In the genomic region with DNA sequence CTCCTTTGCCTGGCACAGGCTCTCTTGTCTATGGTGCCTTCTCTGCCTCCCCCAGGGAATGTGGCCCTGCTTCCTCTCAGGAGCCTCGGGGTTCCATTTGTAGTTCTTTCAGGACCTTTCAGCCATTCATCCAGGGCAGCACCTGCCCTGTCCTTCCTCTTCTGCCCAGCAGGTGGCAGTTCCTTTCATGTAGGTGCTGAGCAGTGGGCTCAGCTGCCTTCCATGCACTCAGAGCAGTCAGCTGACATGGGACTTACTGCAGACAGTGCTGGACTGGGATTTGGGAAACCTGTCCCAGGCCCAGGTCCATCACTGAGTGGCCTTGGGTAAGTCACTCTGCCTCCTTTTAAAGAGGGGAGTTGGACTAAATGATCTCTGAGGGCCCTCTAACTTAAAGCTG, we compare ENCODE assay signal across 8 mouse cellular contexts.
A peak's percentile ranks its signal among the peaks of the same experiment; 100 is the strongest.
DNase-seq lines count a peak whose midpoint lies in the region; ATAC-seq and TF ChIP-seq lines count a peak whose summit lies in the region.

No protein-coding gene starts in this region.

- H3K9me3 ChIP-seq in ES-E14 (ENCODE audit: control insufficient read depth, insufficient read depth, low read depth, low read length), result no peaks in the 10 kb centered on the region
- H3K9me3 ChIP-seq in hindbrain, embryonic 12.5 days (replicated peaks), result no peaks in the 10 kb centered on the region
- H3K9me3 ChIP-seq in limb, embryonic 11.5 days (ENCODE audit: control insufficient read depth, low read length), result no peaks in the 10 kb centered on the region
- H3K9me3 ChIP-seq in midbrain, postnatal 0 days (ENCODE audit: low read length), result no peaks in the 10 kb centered on the region

- 29% methylated on average over 1 of the region's 1 CpGs for WGBS in hindbrain, embryonic 12.5 days
- WGBS in limb, embryonic 11.5 days, result 26% methylated on average over 1 of the region's 1 CpGs
- WGBS in midbrain, postnatal 0 days, result 13% methylated on average over 1 of the region's 1 CpGs

- no peak overlapping the region for H3K4me3 ChIP-seq in gastrocnemius, adult 2 months
- no peak overlapping the region for H3K4me3 ChIP-seq in ES-E14 (ENCODE audit: insufficient read depth in 1 of 2, low read depth in 1 of 2, low read length in 2 of 2, poor library complexity in 1 of 2, severe bottlenecking in 1 of 2)
- no peak overlapping the region for H3K4me3 ChIP-seq in hindbrain, embryonic 12.5 days
- H3K4me3 ChIP-seq in limb, embryonic 11.5 days (ENCODE audit: low read depth, low read length), result no peak overlapping the region
- H3K4me3 ChIP-seq in midbrain, postnatal 0 days (ENCODE audit: low read depth, low read length), result no peak overlapping the region

- in situ Hi-C loops in ES-E14 (cut with MboI; ENCODE audit: low sequenced_read_pairs in 2 of 2, unreplicated experiment in 2 of 2), result no loop called here

- peaks cover 10% of the 10 kb centered on the region; the same call in 1 of the 2 replicates for H3K36me3 ChIP-seq in ES-E14 (ENCODE audit: control insufficient read depth, insufficient read depth, low read length, poor library complexity, severe bottlenecking)
- peaks cover 28% of the 10 kb centered on the region for H3K36me3 ChIP-seq in hindbrain, embryonic 12.5 days
- no peaks in the 10 kb centered on the region for H3K36me3 ChIP-seq in limb, embryonic 11.5 days (ENCODE audit: control insufficient read depth, insufficient read depth, low read length)
- peaks cover 20% of the 10 kb centered on the region for H3K36me3 ChIP-seq in midbrain, postnatal 0 days (ENCODE audit: insufficient read depth, low read length)

- H3K4me2 ChIP-seq in hindbrain, embryonic 12.5 days (replicated peaks), result no peak overlapping the region
- H3K4me2 ChIP-seq in limb, embryonic 11.5 days (ENCODE audit: low read depth, severe bottlenecking), result no peak overlapping the region
- no peak overlapping the region for H3K4me2 ChIP-seq in midbrain, postnatal 0 days (ENCODE audit: low read depth, low read length, poor library complexity, severe bottlenecking)

- H3K9ac ChIP-seq in ES-E14 (ENCODE audit: insufficient read depth, low read depth, low read length, poor library complexity, severe bottlenecking), result no peak overlapping the region
- H3K9ac ChIP-seq in hindbrain, embryonic 12.5 days, result no peak overlapping the region
- H3K9ac ChIP-seq in limb, embryonic 11.5 days (ENCODE audit: low read length), result no peak overlapping the region
- no peak overlapping the region for H3K9ac ChIP-seq in midbrain, postnatal 0 days (replicated peaks; ENCODE audit: low read length, poor library complexity, severe bottlenecking)

- no peaks in the 10 kb centered on the region for H3K27me3 ChIP-seq in hindbrain, embryonic 12.5 days
- no peaks in the 10 kb centered on the region for H3K27me3 ChIP-seq in limb, embryonic 11.5 days (ENCODE audit: control insufficient read depth, insufficient read depth, low read length)
- no peaks in the 10 kb centered on the region for H3K27me3 ChIP-seq in midbrain, postnatal 0 days (ENCODE audit: insufficient read depth, low read length)

- peak; percentile 55 for DNase-seq in gastrocnemius, adult 2 months
- DNase-seq in gastrocnemius, postnatal 14 days, result no peak
- DNase-seq in ES-E14 (ENCODE audit: low read depth, low spot score), result peak; percentile 59
- peak; percentile 27 to 32 for DNase-seq in cerebellum, postnatal 36 days
- peak; percentile 55 for DNase-seq in limb, embryonic 11.5 days (ENCODE audit: low spot score)
- peak; percentile 57 for DNase-seq in midbrain, postnatal 0 days (ENCODE audit: low spot score)
- DNase-seq in testis, postnatal 10 days (ENCODE audit: low spot score), result peak; percentile 61

- ATAC-seq in hindbrain, embryonic 12.5 days (ENCODE audit: low FRiP score), result peak; percentile 79
- ATAC-seq in limb, embryonic 11.5 days (ENCODE audit: insufficient number of reproducible peaks, low FRiP score, low TSS enrichment, low read depth), result no peak
- peak; percentile 59; the same call in 1 of the 2 replicates for ATAC-seq in midbrain, postnatal 0 days (ENCODE audit: low FRiP score)

- H3K27ac ChIP-seq in gastrocnemius, adult 2 months, result no peak overlapping the region
- H3K27ac ChIP-seq in ES-E14 (ENCODE audit: insufficient read depth, low read depth, low read length, poor library complexity, severe bottlenecking), result no peak overlapping the region
- no peak overlapping the region for H3K27ac ChIP-seq in hindbrain, embryonic 12.5 days
- H3K27ac ChIP-seq in limb, embryonic 11.5 days (replicated peaks; ENCODE audit: low read depth, low read length), result no peak overlapping the region
- H3K27ac ChIP-seq in midbrain, postnatal 0 days (ENCODE audit: low read depth, low read length), result no peak overlapping the region

- TF ChIP-seq CTCF in gastrocnemius, adult 2 months (IDR thresholded peaks at IDR 0.05), result peak; percentile 75
- TF ChIP-seq CTCF in midbrain, postnatal 0 days (IDR thresholded peaks at IDR 0.05), result peak; percentile 81

- intact Hi-C loops in gastrocnemius, adult 2 months (cut with DNase I), result loop anchor here (2.0 to 5.0 kb wide), 2 partner anchors 31 to 89 kb away; partner anchors contain the start of genes Fhl4 and Tmem263
- intact Hi-C loops in gastrocnemius, postnatal 14 days (cut with DNase I; ENCODE audit: low total_unique reads), result no loop called here

- peaks cover 0 to 4% of the 10 kb centered on the region in 2 experiments; a peak in 2 of 4 replicates for H3K4me1 ChIP-seq in ES-E14 (ENCODE audit: control insufficient read depth in 2 of 2, insufficient read depth in 2 of 2, low read length in 2 of 2, poor library complexity in 1 of 2)
- H3K4me1 ChIP-seq in hindbrain, embryonic 12.5 days, result peaks cover 15% of the 10 kb centered on the region
- H3K4me1 ChIP-seq in limb, embryonic 11.5 days (ENCODE audit: control insufficient read depth, insufficient read depth, low read length), result no peaks in the 10 kb centered on the region
- no peaks in the 10 kb centered on the region for H3K4me1 ChIP-seq in midbrain, postnatal 0 days (ENCODE audit: insufficient read depth, low read length)

TF ChIP-seq in ES-E14, 5 proteins besides CTCF, POLR2A, EP300 and RAD21:
- TF ChIP-seq ZC3H11A (IDR thresholded peaks at IDR 0.05; ENCODE audit: borderline replicate concordance, low read depth, low read length) (peak; percentile 51; the same call in 1 of the 2 replicates), MAFK (IDR thresholded peaks at IDR 0.05; ENCODE audit: insufficient read depth, low read depth, low read length) (no peak), CHD2 (IDR thresholded peaks at IDR 0.05; ENCODE audit: low read depth, low read length) (no peak)
